ENCODE assay signal across 12 mouse cellular contexts in genomic region chr15:25891556-25891955, GRCm38 (mm10). TPM values are rescaled to one million over a fixed set of nuclear protein-coding genes. Genes with fewer than 3 reads are reported as not detected.
DNase-seq lines count a peak whose midpoint lies in the region; ATAC-seq lines count a peak whose summit lies in the region.
"Had no signal": no experiment of that assay in that cellular context is flagged by ENCODE, and none has a peak within 500 bp of the region (broad histone marks: within the 10 kb centered on the region; RNA-seq: fewer than 3 reads in every experiment).

No protein-coding gene starts in this region.

- no peak overlapping the region for H3K4me2 ChIP-seq in embryonic facial prominence, embryonic 14.5 days (ENCODE audit: low read depth, low read length)
- H3K4me2 ChIP-seq: embryonic facial prominence, embryonic 15.5 days had no signal

- 72% methylated on average over 11 of the region's 11 CpGs for WGBS in embryonic facial prominence, embryonic 14.5 days

- no peak overlapping the region for H3K4me3 ChIP-seq in embryonic facial prominence, embryonic 14.5 days (ENCODE audit: low read depth, low read length)
- H3K4me3 ChIP-seq: embryonic facial prominence, embryonic 15.5 days; heart, adult 2 months had no signal

- H3K9me3 ChIP-seq in embryonic facial prominence, embryonic 14.5 days (ENCODE audit: control insufficient read depth, low read length) = no peaks in the 10 kb centered on the region
- H3K9me3 ChIP-seq: embryonic facial prominence, embryonic 15.5 days had no signal

- H3K9ac ChIP-seq in embryonic facial prominence, embryonic 14.5 days (ENCODE audit: low read depth, low read length) = no peak overlapping the region
- H3K9ac ChIP-seq: embryonic facial prominence, embryonic 15.5 days; liver, embryonic 14.5 days had no signal

- H3K27me3 ChIP-seq in embryonic facial prominence, embryonic 14.5 days (replicated peaks; ENCODE audit: control insufficient read depth, insufficient read depth, low read length) = no peaks in the 10 kb centered on the region
- H3K27me3 ChIP-seq: embryonic facial prominence, embryonic 15.5 days had no signal

- no peaks in the 10 kb centered on the region for H3K4me1 ChIP-seq in embryonic facial prominence, embryonic 14.5 days (ENCODE audit: control insufficient read depth, insufficient read depth, low read length)

- peak; percentile 23 for DNase-seq in adrenal gland, postnatal 14 days
- DNase-seq in adrenal gland, postnatal 10 days = no peak
- peak; percentile 83 for DNase-seq in 416B (ENCODE audit: low read depth)
- DNase-seq in embryonic facial prominence, embryonic 14.5 days (ENCODE audit: low spot score) = no peak
- peak; percentile 39 to 79 for DNase-seq in natural killer cell, adult 2 months (ENCODE audit: low spot score in 2 of 2)
- no peak for DNase-seq in urinary bladder, postnatal 4 days (ENCODE audit: low spot score in 2 of 2)
- no peak for DNase-seq in left cerebral cortex, adult 8-10 months (ENCODE audit: low spot score in 2 of 2)
- no peak for DNase-seq in frontal cortex, adult 2 months (ENCODE audit: extremely low spot score in 1 of 2, low spot score in 1 of 2)
- DNase-seq: kidney, adult 8-10 months had no signal

- 0 out of 2 replicates have a peak, but pooled peaks have one; percentile 9 for ATAC-seq in embryonic facial prominence, embryonic 14.5 days (ENCODE audit: low read depth)

- H3K36me3 ChIP-seq in embryonic facial prominence, embryonic 14.5 days (ENCODE audit: control insufficient read depth, insufficient read depth, low read length) = no peaks in the 10 kb centered on the region
- H3K36me3 ChIP-seq: embryonic facial prominence, embryonic 15.5 days had no signal

- no peak overlapping the region for H3K27ac ChIP-seq in embryonic facial prominence, embryonic 14.5 days (replicated peaks; ENCODE audit: low read depth, low read length)
- H3K27ac ChIP-seq: embryonic facial prominence, embryonic 15.5 days; heart, adult 2 months; liver, embryonic 14.5 days had no signal

RNA-seq across cellular contexts. Expression of gene Retreg1, which starts 48.6 kb away (rescaled TPM):
- total RNA-seq in adrenal gland, postnatal 14 days (2021) = 24.3 and 26.7 TPM in 2 replicates
- total RNA-seq in adrenal gland, postnatal 10 days (2021) = 10 to 100 TPM; 26.1 to 38.4 TPM
- 9.8 and 16.5 TPM in 2 replicates for polyA plus RNA-seq in embryonic facial prominence, embryonic 14.5 days (2014; fragmentation: Nextera tagmentation; extraction: Ambion mirVana)
- 10 to 100 TPM; 37.9 to 40.2 (median 39.0) TPM for total RNA-seq in left cerebral cortex, adult 8-10 months (2022)
- 21.8 and 24.5 TPM in 2 replicates for polyA plus RNA-seq in frontal cortex, adult 2 months (2012; rRNA removed)

Comparison
In these comparisons a context has a peak if more than half of its experiments do, and no peak if none do; other contexts are left out.
1. DNase-seq: peak in adrenal gland, postnatal 14 days (single experiment), 416B (single experiment) and natural killer cell, adult 2 months (2 of 2); none in adrenal gland, postnatal 10 days (single experiment), embryonic facial prominence, embryonic 14.5 days (single experiment), urinary bladder, postnatal 4 days (0 of 2), left cerebral cortex, adult 8-10 months (0 of 2) and frontal cortex, adult 2 months (0 of 2).